8 mouse cellular contexts compared by ENCODE assay signal in genomic region chr11:97435808-97436491, GRCm38 (mm10). TPM values are rescaled to one million over a fixed set of nuclear protein-coding genes. Genes with fewer than 3 reads are reported as not detected.
DNase-seq lines count a peak whose midpoint lies in the region; ATAC-seq and TF ChIP-seq lines count a peak whose summit lies in the region.

No protein-coding gene starts in this region.

- no peak overlapping the region for H3K9ac ChIP-seq in forebrain, embryonic 12.5 days
- no peak overlapping the region for H3K9ac ChIP-seq in forebrain, embryonic 13.5 days
- no peak overlapping the region for H3K9ac ChIP-seq in hindbrain, embryonic 15.5 days
- H3K9ac ChIP-seq in liver, embryonic 12.5 days = peak overlapping the region; percentile 64

- ATAC-seq in forebrain, embryonic 12.5 days (ENCODE audit: low FRiP score) = no peak
- ATAC-seq in forebrain, embryonic 13.5 days = no peak
- ATAC-seq in hindbrain, embryonic 15.5 days (ENCODE audit: low FRiP score, low read depth) = 0 out of 2 replicates have a peak, but pooled peaks have one; percentile 14
- ATAC-seq in liver, embryonic 12.5 days = peak; percentile 51

- WGBS in forebrain, embryonic 12.5 days = 70% methylated on average over 13 of the region's 13 CpGs
- WGBS in forebrain, embryonic 13.5 days = 74% methylated on average over 13 of the region's 13 CpGs
- WGBS in hindbrain, embryonic 15.5 days = 67% methylated on average over 13 of the region's 13 CpGs
- WGBS in liver, embryonic 12.5 days (ENCODE audit: insufficient replicate concordance) = 15% methylated on average over 13 of the region's 13 CpGs
- WGBS in small intestine, adult 2 months = 55% methylated on average over 13 of the region's 13 CpGs

- H3K4me3 ChIP-seq in forebrain, embryonic 12.5 days (replicated peaks) = no peak overlapping the region
- H3K4me3 ChIP-seq in forebrain, embryonic 13.5 days = no peak overlapping the region
- no peak overlapping the region for H3K4me3 ChIP-seq in cortical plate, adult 2 months (ENCODE audit: insufficient read depth, low read length)
- no peak overlapping the region for H3K4me3 ChIP-seq in hindbrain, embryonic 15.5 days
- peak overlapping the region; percentile 59 for H3K4me3 ChIP-seq in liver, embryonic 12.5 days
- H3K4me3 ChIP-seq in small intestine, adult 2 months (ENCODE audit: low read depth, low read length) = no peak overlapping the region; the same call in 1 of the 2 replicates

- H3K27ac ChIP-seq in forebrain, embryonic 12.5 days = 0 out of 2 replicates have a peak overlapping the region, but pooled peaks have one; percentile 21
- no peak overlapping the region for H3K27ac ChIP-seq in forebrain, embryonic 13.5 days
- H3K27ac ChIP-seq in cortical plate, adult 2 months (ENCODE audit: insufficient read depth, low read length) = peak overlapping the region; percentile 68; the same call in 1 of the 2 replicates
- H3K27ac ChIP-seq in hindbrain, embryonic 15.5 days (replicated peaks) = 0 out of 2 replicates have a peak overlapping the region, but pooled peaks have one; percentile 0
- H3K27ac ChIP-seq in liver, embryonic 12.5 days = peak overlapping the region; percentile 99
- peak overlapping the region; percentile 70 for H3K27ac ChIP-seq in small intestine, adult 2 months (ENCODE audit: insufficient read depth, low read depth, low read length)

- no peaks in the 10 kb centered on the region for H3K9me3 ChIP-seq in forebrain, embryonic 12.5 days
- no peaks in the 10 kb centered on the region for H3K9me3 ChIP-seq in forebrain, embryonic 13.5 days (replicated peaks)
- H3K9me3 ChIP-seq in hindbrain, embryonic 15.5 days = no peaks in the 10 kb centered on the region
- no peaks in the 10 kb centered on the region for H3K9me3 ChIP-seq in liver, embryonic 12.5 days (replicated peaks)

- no peak overlapping the region for H3K4me2 ChIP-seq in forebrain, embryonic 12.5 days
- no peak overlapping the region for H3K4me2 ChIP-seq in forebrain, embryonic 13.5 days
- no peak overlapping the region for H3K4me2 ChIP-seq in hindbrain, embryonic 15.5 days
- peak overlapping the region; percentile 70 for H3K4me2 ChIP-seq in liver, embryonic 12.5 days

- DNase-seq in thymus, postnatal 25 days = no peak
- no peak for DNase-seq in layer of hippocampus, adult 8-10 months (ENCODE audit: low spot score in 2 of 2)

- H3K4me1 ChIP-seq in forebrain, embryonic 12.5 days = peaks cover 32% of the 10 kb centered on the region
- H3K4me1 ChIP-seq in forebrain, embryonic 13.5 days = peaks cover 28% of the 10 kb centered on the region
- peaks cover 4% of the 10 kb centered on the region for H3K4me1 ChIP-seq in cortical plate, adult 2 months (ENCODE audit: control insufficient read depth, insufficient read depth, low read length)
- peaks cover 21% of the 10 kb centered on the region for H3K4me1 ChIP-seq in hindbrain, embryonic 15.5 days (replicated peaks)
- H3K4me1 ChIP-seq in liver, embryonic 12.5 days = peaks cover 89% of the 10 kb centered on the region
- H3K4me1 ChIP-seq in small intestine, adult 2 months (ENCODE audit: control insufficient read depth, insufficient read depth, insufficient read length, low read length) = peaks cover 12% of the 10 kb centered on the region

- H3K27me3 ChIP-seq in forebrain, embryonic 12.5 days = peaks cover 36% of the 10 kb centered on the region
- H3K27me3 ChIP-seq in forebrain, embryonic 13.5 days = peaks cover 44% of the 10 kb centered on the region
- peaks cover 16% of the 10 kb centered on the region for H3K27me3 ChIP-seq in hindbrain, embryonic 15.5 days
- H3K27me3 ChIP-seq in liver, embryonic 12.5 days (replicated peaks) = no peaks in the 10 kb centered on the region
- H3K27me3 ChIP-seq in small intestine, adult 2 months (ENCODE audit: control insufficient read depth, insufficient read depth, low read length) = peaks cover 13% of the 10 kb centered on the region

- TF ChIP-seq CTCF in cortical plate, adult 2 months (IDR thresholded peaks at IDR 0.05; ENCODE audit: extremely low read depth, insufficient read depth, low read length) = no peak
- TF ChIP-seq CTCF in small intestine, adult 2 months (IDR thresholded peaks at IDR 0.05; ENCODE audit: extremely low read depth, insufficient read length, insufficient replicate concordance, low read depth, low read length) = no peak

- H3K36me3 ChIP-seq in forebrain, embryonic 12.5 days (replicated peaks) = no peaks in the 10 kb centered on the region
- no peaks in the 10 kb centered on the region for H3K36me3 ChIP-seq in forebrain, embryonic 13.5 days (ENCODE audit: poor library complexity, severe bottlenecking)
- no peaks in the 10 kb centered on the region for H3K36me3 ChIP-seq in hindbrain, embryonic 15.5 days
- no peaks in the 10 kb centered on the region for H3K36me3 ChIP-seq in liver, embryonic 12.5 days
- no peaks in the 10 kb centered on the region for H3K36me3 ChIP-seq in small intestine, adult 2 months (ENCODE audit: control insufficient read depth, insufficient read depth, low read length)

- no peak for TF ChIP-seq POLR2A in cortical plate, adult 2 months (IDR thresholded peaks at IDR 0.05; ENCODE audit: extremely low read depth, insufficient read depth, low read length)
- peak; percentile 23; the same call in 1 of the 2 replicates for TF ChIP-seq POLR2A in small intestine, adult 2 months (IDR thresholded peaks at IDR 0.05; ENCODE audit: low read depth, low read length)

RNA-seq across cellular contexts. Expression of gene Arhgap23, which starts 20.6 kb away (rescaled TPM):
- 4.2 and 5.1 TPM in 2 replicates for polyA plus RNA-seq in forebrain, embryonic 12.5 days (2016; fragmentation: Nextera tagmentation; extraction: Ambion mirVana)
- polyA plus RNA-seq in forebrain, embryonic 13.5 days (2015; fragmentation: Nextera tagmentation; extraction: Ambion mirVana) = 3.6 and 4.4 TPM in 2 replicates
- polyA plus RNA-seq in cortical plate, adult 2 months (2012; rRNA removed) = 70.2 and 71.5 TPM in 2 replicates
- 9.9 and 10.1 TPM in 2 replicates for polyA plus RNA-seq in hindbrain, embryonic 15.5 days (2015; fragmentation: Nextera tagmentation; extraction: Ambion mirVana)
- 17.3 and 19.7 TPM in 2 replicates for polyA plus RNA-seq in liver, embryonic 12.5 days (2016; fragmentation: Nextera tagmentation; extraction: Ambion mirVana)
- polyA plus RNA-seq in small intestine, adult 2 months (2012; rRNA removed) = 11.1 and 12.1 TPM in 2 replicates
- 10 to 100 TPM; 75.7 to 83.2 (median 78.4) TPM for total RNA-seq in layer of hippocampus, adult 8-10 months (2022)

Comparison
In these comparisons a context has a peak if more than half of its experiments do, and no peak if none do; other contexts are left out.
1. ATAC-seq: peak in hindbrain, embryonic 15.5 days (single experiment) and liver, embryonic 12.5 days (single experiment); none in forebrain, embryonic 12.5 days (single experiment) and forebrain, embryonic 13.5 days (single experiment).